Mouse (Mus musculus): ENCODE data around the gene Gjb5. TPM values are rescaled to one million over a fixed set of nuclear protein-coding genes. Genes with fewer than 3 reads are reported as not detected.

Gjb5 gene
- polyA plus RNA-seq, 1 experiment from 2014 or later = 1.6 TPM

DNA sequence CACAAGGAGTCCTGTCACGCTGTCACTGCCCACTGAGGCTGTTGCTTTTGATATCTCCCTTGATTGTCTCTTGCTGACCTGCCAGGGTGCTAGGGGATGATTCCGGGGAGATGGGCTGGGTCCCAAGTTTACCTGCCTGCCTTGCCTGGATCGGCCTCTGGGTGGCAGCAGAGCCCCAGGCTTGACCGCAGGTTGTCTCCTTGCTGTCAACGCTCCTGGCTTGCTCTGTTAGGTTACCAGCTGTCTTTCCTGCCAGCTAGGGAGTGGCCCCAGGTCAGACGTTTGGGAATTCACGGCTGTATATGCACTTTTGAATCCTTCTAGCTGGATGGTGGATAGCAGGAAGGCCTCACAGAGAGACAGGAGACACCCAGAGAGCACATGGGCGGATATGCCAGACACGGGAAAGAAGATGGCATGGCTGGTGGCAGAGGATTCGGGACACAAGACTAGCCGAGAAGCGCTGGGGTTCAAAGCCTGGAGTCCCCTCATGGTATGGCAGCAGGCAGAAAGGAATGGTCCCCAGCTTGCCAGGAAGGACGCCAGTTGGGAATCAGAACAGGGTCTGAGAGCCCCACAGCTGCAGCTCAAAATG lies 10.5 kb upstream of the Gjb5 start:
- Histone ChIP-seq H3K27ac (no peak overlapping the region), H3K9me3 (replicated peaks) (no peaks in the 10 kb centered on the region), H3K36me3 (no peaks in the 10 kb centered on the region), H3K27me3 (ENCODE audit: low read depth, poor library complexity, severe bottlenecking) (peaks cover 13% of the 10 kb centered on the region; the same call in 1 of the 2 replicates), H3K4me3 (no peak overlapping the region), H3K4me1 (peaks cover 30% of the 10 kb centered on the region)
- WGBS = 35% methylated on average over 13 of the region's 13 CpGs
- DNase-seq (ENCODE audit: low spot score) = peak; percentile 87

- H3K9me3 ChIP-seq (replicated peaks) = no peaks in the 10 kb centered on the region
- no peak overlapping the region for H3K4me3 ChIP-seq
- peak overlapping the region; percentile 39; the same call in 1 of the 2 replicates for H3K27ac ChIP-seq
- H3K4me1 ChIP-seq = peaks cover 30% of the 10 kb centered on the region
- peaks cover 13% of the 10 kb centered on the region; the same call in 1 of the 2 replicates for H3K27me3 ChIP-seq (ENCODE audit: low read depth, poor library complexity, severe bottlenecking)
- 8% methylated on average over 4 of the region's 4 CpGs for WGBS
- H3K36me3 ChIP-seq = no peaks in the 10 kb centered on the region
- DNase-seq (ENCODE audit: low spot score) = no peak
These were observed 7.9 kb upstream of the Gjb5 start for GRCm38 (mm10) chr4:127365834-127366233.

DNA sequence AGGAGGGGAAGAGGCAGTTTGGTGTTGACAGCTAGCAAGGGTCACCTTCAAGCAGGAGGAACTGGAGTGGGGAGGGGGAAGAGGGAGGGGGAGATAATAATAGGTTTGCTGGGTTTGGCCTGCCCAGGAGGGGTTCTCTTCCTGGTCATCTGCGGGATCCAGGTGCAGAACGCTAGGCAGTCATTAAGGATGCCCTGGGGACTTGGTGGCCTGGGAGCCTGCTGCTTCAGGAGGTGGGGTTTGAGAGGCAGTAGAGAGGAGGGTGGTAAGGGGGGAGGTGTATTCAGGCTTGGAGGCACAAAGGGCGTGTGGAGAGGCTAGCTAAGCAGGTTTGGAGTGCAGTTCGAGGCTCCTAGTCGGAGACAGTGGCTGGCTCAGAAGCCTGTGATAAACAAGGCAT lies 7.5 kb upstream of the Gjb5 start:
- WGBS = 21% methylated on average over 5 of the region's 5 CpGs
- Histone ChIP-seq H3K27me3 (ENCODE audit: low read depth, poor library complexity, severe bottlenecking) (peaks cover 13% of the 10 kb centered on the region; the same call in 1 of the 2 replicates), H3K27ac (peak overlapping the region; percentile 39; the same call in 1 of the 2 replicates), H3K36me3 (no peaks in the 10 kb centered on the region), H3K9me3 (replicated peaks) (no peaks in the 10 kb centered on the region), H3K4me3 (no peak overlapping the region), H3K4me1 (peaks cover 30% of the 10 kb centered on the region)
- DNase-seq (ENCODE audit: low spot score) = no peak

GRCm38 (mm10) chr4:127364431-127364830 lies 6.5 kb upstream of the Gjb5 start:
- DNase-seq (ENCODE audit: low spot score) = no peak
- no peak overlapping the region for H3K4me3 ChIP-seq
- H3K27ac ChIP-seq = no peak overlapping the region; the same call in 1 of the 2 replicates
- 67% methylated on average over 6 of the region's 6 CpGs for WGBS
- H3K36me3 ChIP-seq = no peaks in the 10 kb centered on the region
- H3K4me1 ChIP-seq = peaks cover 38% of the 10 kb centered on the region
- H3K9me3 ChIP-seq (replicated peaks) = no peaks in the 10 kb centered on the region
- peaks cover 17% of the 10 kb centered on the region for H3K27me3 ChIP-seq (ENCODE audit: low read depth, poor library complexity, severe bottlenecking)

- Histone ChIP-seq H3K4me1 (peaks cover 39% of the 10 kb centered on the region), H3K27me3 (ENCODE audit: low read depth, poor library complexity, severe bottlenecking) (peaks cover 19% of the 10 kb centered on the region), H3K27ac (no peak overlapping the region), H3K9me3 (replicated peaks) (no peaks in the 10 kb centered on the region), H3K4me3 (no peak overlapping the region), H3K36me3 (no peaks in the 10 kb centered on the region)
- WGBS = 66% methylated on average over 4 of the region's 4 CpGs
- no peak for DNase-seq (ENCODE audit: low spot score)
These were observed 5.3 kb upstream of the Gjb5 start for GRCm38 (mm10) chr4:127363331-127363730.

- no peak for DNase-seq (ENCODE audit: low spot score)
- 85% methylated on average over 3 of the region's 3 CpGs for WGBS
These were observed 4.5 kb upstream of the Gjb5 start for GRCm38 (mm10) chr4:127362520-127362919.

DNA sequence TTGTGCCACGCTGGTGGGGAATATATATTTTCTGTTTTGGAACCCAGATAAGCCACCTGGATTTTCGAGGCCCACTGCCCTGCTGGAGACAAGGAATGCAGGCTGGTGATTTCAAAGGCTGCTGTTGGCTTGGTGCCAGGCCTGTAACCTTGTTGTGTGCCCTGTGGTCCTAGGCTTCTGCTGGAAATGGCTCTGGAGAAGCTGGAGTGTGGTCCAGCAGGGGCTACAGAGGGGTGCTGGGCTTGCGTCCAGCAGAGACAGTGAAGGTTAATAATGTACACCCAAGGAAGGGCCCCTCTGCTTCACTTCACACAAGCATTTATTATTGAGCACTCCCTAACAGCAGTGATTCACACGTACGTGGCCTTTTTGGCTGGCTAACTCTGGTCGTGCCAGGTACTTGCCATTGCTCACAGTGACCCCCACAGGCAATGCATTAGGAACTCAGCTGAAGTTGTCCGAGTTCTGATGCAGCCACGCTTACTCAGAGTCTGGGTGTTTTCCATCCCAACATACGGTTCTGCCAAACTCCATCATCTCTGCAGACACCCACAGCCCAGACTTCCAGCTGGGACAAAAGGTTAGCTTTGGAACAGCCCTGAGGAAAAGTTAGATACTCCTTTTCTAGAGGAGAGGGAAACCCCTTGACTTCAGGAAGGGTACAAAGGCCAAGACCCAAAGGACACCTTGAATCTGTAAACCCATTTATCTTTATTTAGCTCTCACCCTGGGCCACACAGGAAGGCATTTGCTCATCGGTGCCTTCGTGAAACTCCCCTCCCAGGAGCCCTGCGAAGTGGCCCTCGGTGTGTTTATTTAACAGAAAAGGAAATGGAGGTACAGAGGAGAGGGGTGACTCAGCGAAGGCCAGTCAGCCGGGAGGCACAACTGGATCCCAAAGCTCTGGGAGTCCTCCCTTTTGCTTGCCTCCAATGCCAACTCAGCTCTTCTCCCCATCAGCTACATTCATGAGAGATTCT lies 3.2 kb downstream of the Gjb5 start:
- no peaks in the 10 kb centered on the region for H3K9me3 ChIP-seq (replicated peaks)
- WGBS = 68% methylated on average over 15 of the region's 15 CpGs
- no peaks in the 10 kb centered on the region for H3K36me3 ChIP-seq
- H3K4me3 ChIP-seq = no peak overlapping the region
- no peak overlapping the region for H3K27ac ChIP-seq
- H3K27me3 ChIP-seq (ENCODE audit: low read depth, poor library complexity, severe bottlenecking) = peaks cover 26% of the 10 kb centered on the region
- no peak for DNase-seq (ENCODE audit: low spot score)
- peaks cover 34% of the 10 kb centered on the region for H3K4me1 ChIP-seq

More at GRCm38 (mm10) chr4:127362520-127362919, 4.5 kb upstream of the Gjb5 start:
- H3K9me3 ChIP-seq (replicated peaks) = no peaks in the 10 kb centered on the region
- no peak overlapping the region for H3K4me3 ChIP-seq
- H3K27me3 ChIP-seq (ENCODE audit: low read depth, poor library complexity, severe bottlenecking) = peaks cover 24% of the 10 kb centered on the region
- H3K27ac ChIP-seq = no peak overlapping the region
- H3K36me3 ChIP-seq = no peaks in the 10 kb centered on the region
- peaks cover 44% of the 10 kb centered on the region for H3K4me1 ChIP-seq

- Histone ChIP-seq H3K27ac (no peak within 1 kb of the TSS), H3K9me3 (replicated peaks) (no peaks in the 10 kb centered on the region), H3K4me3 (no peak within 1 kb of the TSS), H3K27me3 (ENCODE audit: low read depth, poor library complexity, severe bottlenecking) (peaks cover 18% of the 10 kb centered on the region), H3K36me3 (no peaks in the 10 kb centered on the region), H3K4me1 (peaks cover 27% of the 10 kb centered on the region)
- DNase-seq (ENCODE audit: low spot score) = no peak
- 61% methylated on average over 8 of the region's 8 CpGs for WGBS
These were observed 4.0 kb downstream of the Gjb5 start, which contains the start of gene Gjb4 for GRCm38 (mm10) chr4:127353951-127354438. TSS of gene Gjb4 (minus strand) at chr4:127354081.

DNA sequence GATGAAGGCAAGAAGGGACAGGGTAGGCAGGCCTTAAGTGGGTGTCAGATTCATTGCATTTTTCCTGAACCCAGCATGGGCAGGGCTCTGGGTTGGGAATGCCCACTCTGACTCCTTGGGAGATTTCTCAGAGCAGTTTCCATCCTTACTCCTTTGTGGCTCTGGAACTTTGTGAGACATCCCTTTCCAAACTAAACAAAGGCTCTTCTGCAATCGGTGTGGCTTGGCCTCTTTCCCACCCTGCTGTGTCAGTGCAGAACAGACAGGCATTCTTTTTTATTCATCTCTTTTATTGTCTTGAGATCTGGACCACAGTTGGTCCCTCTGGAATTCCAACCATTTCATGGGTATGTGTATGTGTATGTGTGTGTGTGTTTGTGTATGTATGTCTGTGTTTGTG lies 5.4 kb downstream of the Gjb5 start:
- Histone ChIP-seq H3K4me3 (no peak overlapping the region), H3K27me3 (ENCODE audit: low read depth, poor library complexity, severe bottlenecking) (0 out of 2 replicates have a peak, but pooled peaks cover 6% of the 10 kb centered on the region), H3K4me1 (peaks cover 18% of the 10 kb centered on the region), H3K27ac (no peak overlapping the region), H3K9me3 (replicated peaks) (no peaks in the 10 kb centered on the region), H3K36me3 (no peaks in the 10 kb centered on the region)
- no peak for DNase-seq (ENCODE audit: low spot score)
- 71% methylated on average over 1 of the region's 1 CpGs for WGBS

GRCm38 (mm10) chr4:127349560-127350300 lies 8.3 kb downstream of the Gjb5 start:
- no peak for DNase-seq (ENCODE audit: low spot score)
- Histone ChIP-seq H3K4me3 (no peak overlapping the region), H3K27ac (no peak overlapping the region), H3K4me1 (peaks cover 10% of the 10 kb centered on the region), H3K36me3 (no peaks in the 10 kb centered on the region), H3K27me3 (ENCODE audit: low read depth, poor library complexity, severe bottlenecking) (no peaks in the 10 kb centered on the region), H3K9me3 (replicated peaks) (no peaks in the 10 kb centered on the region)
- 72% methylated on average over 4 of the region's 4 CpGs for WGBS

GRCm38 (mm10) chr4:127345000-127345399 lies 13.0 kb downstream of the Gjb5 start:
- DNase-seq (ENCODE audit: low spot score) = no peak
- H3K27ac ChIP-seq = no peak overlapping the region
- WGBS = 88% methylated on average over 5 of the region's 5 CpGs
- H3K36me3 ChIP-seq = no peaks in the 10 kb centered on the region
- H3K4me3 ChIP-seq = no peak overlapping the region
- no peaks in the 10 kb centered on the region for H3K9me3 ChIP-seq (replicated peaks)
- H3K4me1 ChIP-seq = no peaks in the 10 kb centered on the region
- no peaks in the 10 kb centered on the region for H3K27me3 ChIP-seq (ENCODE audit: low read depth, poor library complexity, severe bottlenecking)

GRCm38 (mm10) chr4:127341372-127341771 lies 16.6 kb downstream of the Gjb5 start:
- no peaks in the 10 kb centered on the region for H3K9me3 ChIP-seq (replicated peaks)
- no peaks in the 10 kb centered on the region for H3K27me3 ChIP-seq (ENCODE audit: low read depth, poor library complexity, severe bottlenecking)
- no peaks in the 10 kb centered on the region for H3K4me1 ChIP-seq
- no peak for DNase-seq (ENCODE audit: low spot score)
- no peak overlapping the region for H3K27ac ChIP-seq
- no peaks in the 10 kb centered on the region for H3K36me3 ChIP-seq
- H3K4me3 ChIP-seq = no peak overlapping the region
- 40% methylated on average over 6 of the region's 6 CpGs for WGBS
